Mouse (Mus musculus) ES-Bruce4 (cell line): Measurements from ENCODE around the gene Gm11011. TPM values are rescaled to one million over a fixed set of nuclear protein-coding genes. Genes with fewer than 3 reads are reported as not detected.

ENCODE experiments used
- H3K27ac ChIP-seq: 2 replicates; pipeline ENCODE4 v1.5.1; 2012; ENCODE audit warnings: low read length, inconsistent platforms; ENCODE audit not compliant: insufficient read depth
- H3K27me3 ChIP-seq: 2 replicates; pipeline ENCODE4 v1.6.1; 2012; ENCODE audit warnings: mild to moderate bottlenecking, low read length, inconsistent platforms; ENCODE audit not compliant: control insufficient read depth, poor library complexity, insufficient read depth, severe bottlenecking
- H3K36me3 ChIP-seq: 2 replicates; pipeline ENCODE4 v1.6.1; 2012; ENCODE audit warnings: inconsistent platforms, mild to moderate bottlenecking, low read length, moderate library complexity; ENCODE audit not compliant: control insufficient read depth, poor library complexity, insufficient read depth, severe bottlenecking
- H3K4me1 ChIP-seq: one replicate; pipeline ENCODE4 v1.8.1; 2011; ENCODE audit warnings: low read length; ENCODE audit not compliant: control insufficient read depth, insufficient read depth
- H3K4me3 ChIP-seq: 2 replicates; pipeline ENCODE4 v1.5.1; 2011; ENCODE audit warnings: low read depth, mild to moderate bottlenecking, low read length
- H3K9ac ChIP-seq: 2 replicates; pipeline ENCODE4 v1.6.1; 2012; ENCODE audit warnings: low read depth, mild to moderate bottlenecking, inconsistent platforms; ENCODE audit not compliant: poor library complexity, severe bottlenecking
- H3K9me3 ChIP-seq: replicated peaks from 2 replicates; pipeline ENCODE4 v1.6.1; 2012; ENCODE audit warnings: mild to moderate bottlenecking, low read length, inconsistent platforms; ENCODE audit not compliant: control insufficient read depth, poor library complexity, insufficient read depth, severe bottlenecking
- CTCF ChIP-seq: IDR thresholded peaks from one replicate; pipeline ENCODE4 v1.8.1; 2011; ENCODE audit warnings: low read depth, low read length
- EP300 ChIP-seq: IDR thresholded peaks from 2 replicates; pipeline ENCODE4 v1.6.1; 2011; ENCODE audit warnings: low read depth, low read length; ENCODE audit not compliant: insufficient read depth
- POLR2A ChIP-seq: IDR thresholded peaks from one replicate; pipeline ENCODE4 v1.8.1; 2011; ENCODE audit warnings: low read length; ENCODE audit not compliant: insufficient read depth
- polyA plus RNA-seq: library from polyadenylated mRNA; stranded (reverse); fragments of >200 nt; gene quantifications from 2 replicates; pipeline ENCODE4 v1.2.4, GENCODE M21; 2011; ENCODE audit warnings: low read depth; ENCODE audit not compliant: missing spikeins, insufficient read depth, insufficient read length

Gm11011 gene
- polyA plus RNA-seq, 1 experiment: not detected

DNA sequence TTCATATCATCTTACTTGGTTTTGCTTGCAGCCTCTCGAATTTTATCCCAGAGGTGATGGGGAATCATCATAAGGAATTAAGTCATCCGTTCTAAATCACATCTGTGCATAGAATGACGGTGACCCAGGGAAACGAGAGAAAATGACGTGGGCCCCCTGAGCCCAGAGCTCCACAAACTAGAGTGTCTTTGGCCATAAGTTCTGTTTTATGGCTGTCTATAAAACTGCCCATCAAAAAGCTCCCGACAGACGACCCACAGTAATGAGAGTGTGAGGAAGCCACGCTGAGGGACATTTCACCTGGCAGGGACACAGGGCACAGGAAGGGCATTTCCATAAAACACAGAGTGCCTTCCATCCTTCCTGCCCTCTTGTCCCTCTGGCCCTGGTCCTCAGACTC is 23.3 kb upstream of the Gm11011 start:
- no peaks in the 10 kb centered on the region for H3K9me3 ChIP-seq
- no peaks in the 10 kb centered on the region for H3K27me3 ChIP-seq
- H3K4me3 ChIP-seq: no peak overlapping the region
- H3K9ac ChIP-seq: no peak overlapping the region
- no peaks in the 10 kb centered on the region for H3K36me3 ChIP-seq
- no peak for TF ChIP-seq CTCF
- TF ChIP-seq EP300: no peak
- TF ChIP-seq POLR2A: no peak
- H3K4me1 ChIP-seq: no peaks in the 10 kb centered on the region
- no peak overlapping the region for H3K27ac ChIP-seq

DNA sequence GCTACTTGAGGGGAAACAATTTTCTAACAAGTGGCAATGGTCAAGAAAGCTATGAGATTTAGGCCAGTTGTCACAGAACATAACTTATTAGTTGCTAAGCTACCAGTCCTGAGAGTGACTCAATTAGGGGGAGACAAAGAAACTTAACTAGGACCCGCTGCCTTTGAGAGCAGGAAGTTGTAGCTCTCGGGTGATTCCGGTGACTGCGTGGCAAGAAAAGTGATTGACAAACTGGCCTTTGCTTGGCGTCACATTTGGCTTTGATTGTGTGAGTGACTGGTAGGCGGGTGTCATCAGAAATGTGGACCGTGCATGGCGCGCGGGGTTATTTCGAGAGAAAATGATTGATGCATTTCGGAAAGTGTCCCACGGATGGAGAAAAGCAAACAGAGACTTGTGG is 22.4 kb upstream of the Gm11011 start:
- Histone ChIP-seq H3K4me3 (no peak overlapping the region), H3K27ac (no peak overlapping the region)

GRCm38 (mm10) chr2:169607787-169608186 is 20.2 kb upstream of the Gm11011 start:
- Histone ChIP-seq H3K4me1 (no peaks in the 10 kb centered on the region), H3K9me3 (no peaks in the 10 kb centered on the region), H3K4me3 (no peak overlapping the region), H3K27me3 (no peaks in the 10 kb centered on the region), H3K9ac (no peak overlapping the region), H3K36me3 (no peaks in the 10 kb centered on the region), H3K27ac (no peak overlapping the region)
- TF ChIP-seq EP300 (no peak), CTCF (no peak), POLR2A (no peak)

More for the DNA sequence above, 22.4 kb upstream of the Gm11011 start:
- no peaks in the 10 kb centered on the region for H3K27me3 ChIP-seq
- no peaks in the 10 kb centered on the region for H3K9me3 ChIP-seq
- no peaks in the 10 kb centered on the region for H3K4me1 ChIP-seq
- TF ChIP-seq CTCF (no peak), POLR2A (no peak), EP300 (no peak)
- no peak overlapping the region for H3K9ac ChIP-seq
- H3K36me3 ChIP-seq: no peaks in the 10 kb centered on the region

GRCm38 (mm10) chr2:169606901-169607678 is 19.5 kb upstream of the Gm11011 start:
- Histone ChIP-seq H3K9ac (no peak overlapping the region), H3K27ac (no peak overlapping the region), H3K36me3 (no peaks in the 10 kb centered on the region), H3K4me1 (no peaks in the 10 kb centered on the region), H3K9me3 (no peaks in the 10 kb centered on the region), H3K27me3 (no peaks in the 10 kb centered on the region), H3K4me3 (no peak overlapping the region)
- TF ChIP-seq POLR2A: no peak
- TF ChIP-seq EP300: no peak
- no peak for TF ChIP-seq CTCF

DNA sequence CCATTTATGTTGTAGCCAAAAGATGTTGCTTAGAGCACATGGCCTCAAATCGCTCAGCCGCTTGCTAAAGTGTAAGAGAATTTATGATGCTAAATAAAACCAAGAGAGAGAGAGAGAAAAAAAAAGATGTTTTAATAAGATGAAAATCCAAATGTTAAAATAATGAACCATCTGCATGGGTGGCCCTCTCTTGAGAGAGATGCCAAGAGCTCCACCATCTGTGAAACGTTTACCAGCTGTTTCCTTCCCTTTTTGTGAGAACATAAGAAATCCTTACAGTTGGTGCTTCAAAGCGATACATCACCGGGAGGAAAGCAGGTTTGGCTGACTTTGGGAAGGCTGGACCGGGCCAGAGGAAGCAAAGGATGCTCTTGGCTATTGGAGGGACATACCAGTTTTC is 12.6 kb upstream of the Gm11011 start:
- no peaks in the 10 kb centered on the region for H3K4me1 ChIP-seq
- H3K36me3 ChIP-seq: no peaks in the 10 kb centered on the region
- no peak for TF ChIP-seq POLR2A
- no peak overlapping the region for H3K4me3 ChIP-seq
- H3K27ac ChIP-seq: no peak overlapping the region
- no peaks in the 10 kb centered on the region for H3K9me3 ChIP-seq
- H3K9ac ChIP-seq: no peak overlapping the region
- H3K27me3 ChIP-seq: no peaks in the 10 kb centered on the region

DNA sequence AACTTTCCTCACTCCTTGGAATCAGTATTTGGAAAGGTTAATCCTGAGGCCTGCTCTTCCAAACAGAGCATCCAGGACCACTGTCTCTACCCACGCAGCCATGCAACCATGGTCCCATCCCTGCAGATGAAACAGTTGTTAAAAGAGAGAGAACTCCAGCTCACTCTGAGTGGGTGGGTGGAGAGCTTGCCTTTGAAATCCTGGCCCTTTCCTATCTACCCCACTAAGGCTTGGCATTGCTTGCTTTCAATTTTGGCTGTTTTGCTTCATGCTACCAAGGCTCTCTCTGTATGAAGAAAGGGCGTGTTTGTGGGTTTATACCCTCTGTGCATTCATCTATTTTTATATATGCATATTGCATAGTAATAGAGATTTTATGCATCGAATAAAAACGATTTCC is 12.0 kb upstream of the Gm11011 start:
- Histone ChIP-seq H3K4me1 (no peaks in the 10 kb centered on the region), H3K9me3 (no peaks in the 10 kb centered on the region), H3K27me3 (no peaks in the 10 kb centered on the region), H3K27ac (no peak overlapping the region), H3K4me3 (no peak overlapping the region), H3K9ac (no peak overlapping the region), H3K36me3 (no peaks in the 10 kb centered on the region)
- TF ChIP-seq CTCF: no peak
